Mouse (Mus musculus) forebrain, embryonic 11.5 days (tissue): ENCODE results near the gene Miip. TPM values are rescaled to one million over a fixed set of nuclear protein-coding genes. Genes with fewer than 3 reads are reported as not detected.

Experiments used
- ATAC-seq: fragments of 200-750 bp; cut with Nextera tagmentation; replicated peaks from 2 replicates; pipeline ENCODE4 v1.8.0; 2017; ENCODE audit warnings: moderate TSS enrichment; ENCODE audit not compliant: low FRiP score
- DNase-seq: peaks from one replicate; pipeline ENCODE4 v3.0.0-alpha.2; 2017; ENCODE audit warnings: low spot score
- H3K27ac ChIP-seq: fragments of 300-500 bp; sonication (generic); 2 replicates; pipeline ENCODE4 v1.5.1; 2014; ENCODE audit warnings: low read depth, low read length
- H3K27me3 ChIP-seq: fragments of 300-500 bp; sonication (generic); 2 replicates; pipeline ENCODE4 v1.6.1; 2014; ENCODE audit warnings: mild to moderate bottlenecking, low read length, mixed read lengths; ENCODE audit not compliant: control insufficient read depth, insufficient read depth
- H3K36me3 ChIP-seq: fragments of 300-500 bp; sonication (generic); 2 replicates; pipeline ENCODE4 v1.6.1; 2014; ENCODE audit warnings: mild to moderate bottlenecking, low read length, moderate library complexity, mixed read lengths; ENCODE audit not compliant: control insufficient read depth, insufficient read depth
- H3K4me1 ChIP-seq: fragments of 300-500 bp; sonication (generic); replicated peaks from 2 replicates; pipeline ENCODE4 v1.6.1; 2014; ENCODE audit warnings: low read length, mixed read lengths; ENCODE audit not compliant: control insufficient read depth, insufficient read depth
- H3K4me2 ChIP-seq: fragments of 300-500 bp; sonication (generic); 2 replicates; pipeline ENCODE4 v1.6.1; 2014; ENCODE audit warnings: low read depth, mild to moderate bottlenecking, low read length, moderate library complexity, mixed read lengths; ENCODE audit not compliant: severe bottlenecking
- H3K4me3 ChIP-seq: fragments of 300-500 bp; sonication (generic); 2 replicates; pipeline ENCODE4 v1.5.1; 2014; ENCODE audit warnings: low read depth, low read length
- H3K9ac ChIP-seq: fragments of 300-500 bp; sonication (generic); 2 replicates; pipeline ENCODE4 v1.6.1; 2014; ENCODE audit warnings: low read length
- H3K9me3 ChIP-seq: fragments of 300-500 bp; sonication (generic); 2 replicates; pipeline ENCODE4 v1.6.1; 2016; ENCODE audit warnings: low read length, mixed read lengths; ENCODE audit not compliant: control insufficient read depth
- WGBS: fragments of 180-500 bp; shearing (Covaris S2); extraction: QIAGEN DNeasy Blood & Tissue Kit; methylation state at CpG from one replicate; pipeline ENCODE4 v1.1.7; 2014; 5-methylcytosine and 5-hydroxymethylcytosine counted together
- polyA plus RNA-seq: library from polyadenylated mRNA; unstranded; fragments of >200 nt; fragmentation: Nextera tagmentation; extraction: Ambion mirVana; gene quantifications from 2 replicates; pipeline ENCODE4 v1.2.1, GENCODE M21; 2014

The Miip gene
- polyA plus RNA-seq, 1 experiment from 2014 or later, result 53.6 TPM

DNA sequence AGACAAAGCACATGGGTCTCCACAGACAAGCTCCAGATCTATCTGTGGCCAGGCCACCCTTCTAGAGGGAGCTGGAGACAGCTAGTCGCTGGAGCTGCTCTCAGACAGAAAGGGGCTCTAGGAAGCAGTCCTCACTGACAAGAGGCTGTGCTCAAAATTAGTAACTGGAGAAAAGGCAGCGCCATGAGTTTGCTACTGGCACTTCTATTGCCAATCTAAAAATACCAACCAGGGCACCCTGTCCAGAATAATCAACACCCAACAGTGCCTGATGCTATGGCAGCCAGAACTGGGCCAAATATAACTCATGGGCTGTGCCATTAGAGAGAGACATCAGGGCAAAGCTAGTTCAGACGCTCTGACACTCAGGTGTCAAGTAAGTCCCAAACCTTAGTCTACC is 28.7 kb upstream of the Miip start:
- H3K27me3 ChIP-seq, result no peaks in the 10 kb centered on the region
- ATAC-seq, result no peak
- no peaks in the 10 kb centered on the region for H3K9me3 ChIP-seq
- H3K36me3 ChIP-seq, result peaks cover 2% of the 10 kb centered on the region; the same call in 1 of the 2 replicates
- no peak overlapping the region for H3K4me2 ChIP-seq
- H3K4me3 ChIP-seq, result no peak overlapping the region
- H3K9ac ChIP-seq, result no peak overlapping the region
- DNase-seq, result no peak
- 82% methylated on average over 3 of the region's 3 CpGs for WGBS
- H3K27ac ChIP-seq, result no peak overlapping the region
- no peaks in the 10 kb centered on the region for H3K4me1 ChIP-seq

DNA sequence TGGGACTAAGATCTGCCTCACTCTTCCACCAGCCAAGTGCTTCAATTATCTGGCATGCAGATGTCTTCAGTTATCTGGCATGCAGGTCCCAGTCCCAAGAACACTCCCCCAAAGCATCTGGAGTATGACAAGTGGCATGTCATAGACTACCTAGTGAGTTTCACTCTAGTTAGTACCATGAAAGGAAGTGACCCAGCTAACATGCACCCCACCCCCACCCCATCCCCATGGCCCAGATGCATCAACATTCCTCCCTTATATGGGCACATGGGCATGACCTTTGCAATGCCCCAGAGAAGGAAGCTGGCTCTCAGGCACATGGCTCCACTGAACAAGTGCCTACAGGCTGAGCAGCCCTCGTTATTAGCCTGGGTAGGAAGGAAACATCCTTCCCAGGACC is 27.8 kb upstream of the Miip start:
- H3K36me3 ChIP-seq, result peaks cover 2% of the 10 kb centered on the region; the same call in 1 of the 2 replicates
- no peaks in the 10 kb centered on the region for H3K27me3 ChIP-seq
- H3K27ac ChIP-seq, result no peak overlapping the region
- ATAC-seq (no peak), DNase-seq (no peak)
- H3K9me3 ChIP-seq, result no peaks in the 10 kb centered on the region
- no peak overlapping the region for H3K9ac ChIP-seq
- no peak overlapping the region for H3K4me3 ChIP-seq
- WGBS, result 78% methylated on average over 1 of the region's 1 CpGs
- no peaks in the 10 kb centered on the region for H3K4me1 ChIP-seq
- no peak overlapping the region for H3K4me2 ChIP-seq

DNA sequence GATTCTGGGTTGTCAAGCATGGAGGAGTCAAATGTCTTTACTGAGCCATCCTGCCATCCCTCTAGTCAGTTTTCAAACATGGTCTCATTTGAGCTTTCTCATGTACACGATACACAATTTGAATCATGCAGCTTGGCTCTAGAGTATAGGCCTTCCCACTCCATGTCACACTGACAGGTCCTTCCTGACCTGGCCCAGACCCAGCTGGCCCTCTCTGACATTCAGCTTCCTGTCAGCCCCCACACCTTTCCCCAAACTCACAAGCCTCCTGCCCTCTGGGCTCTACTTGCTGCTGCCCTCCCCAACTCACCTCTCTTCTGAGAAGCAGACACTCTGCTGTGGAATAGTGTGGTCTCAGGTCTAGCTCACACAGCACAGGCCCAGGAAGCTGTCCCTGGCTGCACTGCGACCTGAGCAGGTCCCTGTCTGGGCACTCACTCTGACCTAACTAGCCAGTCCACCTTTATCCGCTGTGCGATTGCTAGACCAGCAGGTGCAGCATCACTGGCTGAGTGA is 27.3 kb upstream of the Miip start:
- H3K4me3 ChIP-seq, result no peak overlapping the region
- peaks cover 2% of the 10 kb centered on the region; the same call in 1 of the 2 replicates for H3K36me3 ChIP-seq
- no peaks in the 10 kb centered on the region for H3K27me3 ChIP-seq
- no peak overlapping the region for H3K9ac ChIP-seq
- no peaks in the 10 kb centered on the region for H3K4me1 ChIP-seq
- DNase-seq (no peak), ATAC-seq (no peak)
- no peak overlapping the region for H3K27ac ChIP-seq
- 92% methylated on average over 4 of the region's 4 CpGs for WGBS
- no peaks in the 10 kb centered on the region for H3K9me3 ChIP-seq
- no peak overlapping the region for H3K4me2 ChIP-seq

DNA sequence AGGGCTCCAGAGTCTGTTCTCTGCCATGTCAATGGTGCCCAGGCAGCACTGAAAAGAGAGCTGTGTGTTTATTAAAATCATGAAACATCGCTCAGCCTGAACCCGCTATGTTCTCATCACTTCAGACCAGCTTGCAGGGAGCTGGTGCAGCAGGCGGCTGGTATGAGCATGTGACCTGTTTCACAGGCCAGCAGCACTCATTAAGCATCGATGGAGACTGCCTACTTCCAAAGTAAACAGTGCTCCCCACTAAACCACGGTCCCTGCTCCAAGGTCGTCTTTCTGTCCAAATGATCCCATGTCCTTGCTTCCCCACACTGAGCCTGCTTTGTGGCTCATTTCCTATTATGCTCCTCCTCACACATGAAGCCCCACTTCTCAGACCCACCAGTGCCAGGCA is 21.7 kb upstream of the Miip start:
- no peak overlapping the region for H3K27ac ChIP-seq
- H3K4me3 ChIP-seq, result no peak overlapping the region
- no peak overlapping the region for H3K9ac ChIP-seq
- no peak overlapping the region for H3K4me2 ChIP-seq
- 94% methylated on average over 6 of the region's 6 CpGs for WGBS
- H3K36me3 ChIP-seq, result peaks cover 14% of the 10 kb centered on the region; the same call in 1 of the 2 replicates
- no peaks in the 10 kb centered on the region for H3K27me3 ChIP-seq
- DNase-seq (no peak), ATAC-seq (no peak)
- no peaks in the 10 kb centered on the region for H3K9me3 ChIP-seq
- H3K4me1 ChIP-seq, result no peaks in the 10 kb centered on the region

DNA sequence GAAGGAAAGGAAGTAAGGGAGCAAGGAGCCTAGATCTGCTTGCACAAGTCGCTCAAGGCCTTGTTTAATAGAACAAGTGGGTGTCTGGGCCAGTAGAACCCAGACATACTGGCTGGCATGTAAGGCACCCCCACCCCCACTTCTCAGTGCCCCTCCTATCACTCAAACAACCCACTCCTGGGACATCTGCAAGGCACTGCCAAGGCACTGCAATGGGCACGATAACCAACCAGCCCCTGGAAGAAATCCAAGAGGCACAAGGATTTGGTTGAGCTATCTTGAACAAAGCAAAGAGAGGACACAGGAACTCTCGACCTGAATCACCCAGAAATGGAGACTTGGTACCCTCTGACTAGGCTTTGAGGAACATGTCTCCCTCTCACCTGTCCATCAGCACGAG is 19.6 kb upstream of the Miip start:
- Histone ChIP-seq H3K36me3 (peaks cover 15% of the 10 kb centered on the region; the same call in 1 of the 2 replicates), H3K4me3 (no peak overlapping the region), H3K27me3 (no peaks in the 10 kb centered on the region), H3K27ac (no peak overlapping the region), H3K4me2 (no peak overlapping the region), H3K9ac (no peak overlapping the region), H3K4me1 (no peaks in the 10 kb centered on the region), H3K9me3 (no peaks in the 10 kb centered on the region)
- ATAC-seq, result no peak
- no peak for DNase-seq
- WGBS, result 88% methylated on average over 4 of the region's 4 CpGs

DNA sequence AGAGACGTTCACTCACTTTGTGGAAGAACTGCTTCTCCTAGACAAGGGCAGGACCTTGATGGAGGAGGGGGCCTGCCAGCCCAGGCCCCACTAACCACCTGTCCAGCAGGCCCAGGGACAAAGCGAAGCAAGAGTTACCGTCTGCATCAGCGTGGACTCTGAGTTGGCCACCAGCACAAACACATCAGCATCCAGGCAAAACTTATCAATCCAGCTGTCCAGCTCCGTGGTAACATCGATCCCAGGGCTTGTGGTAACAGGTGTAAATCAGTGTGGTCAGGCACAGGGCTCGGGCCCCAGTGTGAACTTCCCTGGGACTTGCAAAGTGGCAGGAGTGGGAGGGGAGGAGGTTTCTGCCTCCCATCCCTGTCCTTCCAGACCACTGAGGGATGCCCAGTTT is 18.7 kb upstream of the Miip start:
- no peak overlapping the region for H3K9ac ChIP-seq
- no peaks in the 10 kb centered on the region for H3K9me3 ChIP-seq
- no peak overlapping the region for H3K4me2 ChIP-seq
- H3K27me3 ChIP-seq, result no peaks in the 10 kb centered on the region
- ATAC-seq (no peak), DNase-seq (no peak)
- 94% methylated on average over 7 of the region's 7 CpGs for WGBS
- H3K27ac ChIP-seq, result no peak overlapping the region
- peaks cover 23% of the 10 kb centered on the region; the same call in 1 of the 2 replicates for H3K36me3 ChIP-seq
- H3K4me3 ChIP-seq, result no peak overlapping the region
- no peaks in the 10 kb centered on the region for H3K4me1 ChIP-seq

DNA sequence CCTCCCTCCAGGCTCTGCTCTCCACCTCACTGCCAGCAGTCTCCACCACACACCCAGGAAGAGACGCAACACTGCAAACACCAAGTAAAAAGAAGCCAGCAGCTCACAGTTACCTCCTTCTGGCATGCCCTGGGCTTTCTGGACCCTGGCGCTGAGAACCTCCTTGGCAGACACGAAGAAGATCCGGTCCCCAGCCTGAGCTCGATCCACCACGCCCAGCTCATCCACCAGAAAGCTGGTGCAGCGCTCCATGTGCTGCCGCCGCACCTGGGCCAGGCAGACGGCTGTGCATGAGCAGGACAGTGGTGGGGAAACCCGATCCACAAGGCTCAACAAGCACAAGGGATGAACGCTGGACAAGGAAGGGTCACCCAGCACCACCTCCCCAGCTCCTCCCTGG is 17.5 kb upstream of the Miip start:
- no peaks in the 10 kb centered on the region for H3K4me1 ChIP-seq
- no peaks in the 10 kb centered on the region for H3K9me3 ChIP-seq
- no peak overlapping the region for H3K4me2 ChIP-seq
- 93% methylated on average over 12 of the region's 12 CpGs for WGBS
- H3K27me3 ChIP-seq, result no peaks in the 10 kb centered on the region
- H3K27ac ChIP-seq, result no peak overlapping the region
- DNase-seq, result no peak
- peaks cover 29% of the 10 kb centered on the region; the same call in 1 of the 2 replicates for H3K36me3 ChIP-seq
- no peak overlapping the region for H3K9ac ChIP-seq
- ATAC-seq, result no peak
- H3K4me3 ChIP-seq, result no peak overlapping the region

DNA sequence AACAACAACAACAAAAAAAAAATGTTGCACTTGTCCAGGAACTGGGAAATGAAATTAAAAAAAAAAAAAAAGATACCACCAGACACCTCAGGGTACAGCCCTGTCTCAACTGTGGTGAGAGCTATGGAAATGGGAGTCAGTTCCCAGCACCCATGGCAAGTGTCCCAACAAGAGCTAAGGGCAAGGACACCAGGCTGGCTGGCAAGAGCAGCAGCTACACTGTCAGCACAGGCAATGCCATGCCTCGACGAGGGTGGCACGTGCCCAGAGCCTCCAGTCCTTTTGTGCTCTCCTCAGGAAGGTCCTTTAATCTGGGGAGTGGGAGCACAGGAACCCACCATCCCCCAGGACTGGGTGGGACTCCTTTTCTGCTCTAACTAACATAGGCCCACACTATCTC is 15.5 kb upstream of the Miip start:
- H3K36me3 ChIP-seq, result peaks cover 30% of the 10 kb centered on the region
- no peaks in the 10 kb centered on the region for H3K4me1 ChIP-seq
- H3K9me3 ChIP-seq, result no peaks in the 10 kb centered on the region
- no peak overlapping the region for H3K27ac ChIP-seq
- no peak for DNase-seq
- 87% methylated on average over 3 of the region's 3 CpGs for WGBS
- H3K9ac ChIP-seq, result no peak overlapping the region
- no peak overlapping the region for H3K4me2 ChIP-seq
- H3K4me3 ChIP-seq, result no peak overlapping the region
- no peak for ATAC-seq
- H3K27me3 ChIP-seq, result no peaks in the 10 kb centered on the region

DNA sequence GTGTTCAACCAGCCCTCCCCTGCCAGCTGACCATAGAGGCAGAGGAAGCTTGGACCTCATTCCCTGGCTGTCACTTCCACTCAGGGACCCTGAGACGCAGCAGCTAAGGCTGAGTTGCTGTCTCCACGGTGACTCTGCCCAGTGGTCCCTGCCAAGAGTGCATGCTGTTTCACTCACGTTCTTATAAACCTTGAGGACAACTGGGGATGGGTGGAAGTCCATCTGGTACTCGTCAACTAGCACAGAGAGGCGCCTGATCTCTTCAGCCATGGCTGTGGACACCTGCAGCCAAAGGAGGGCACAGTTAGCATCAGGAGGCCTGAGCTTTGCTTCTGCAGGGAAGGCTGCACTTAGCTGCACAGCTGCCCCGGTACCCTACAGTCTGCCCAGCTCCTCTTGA is 14.4 kb upstream of the Miip start:
- Histone ChIP-seq H3K9ac (no peak overlapping the region), H3K27ac (no peak overlapping the region), H3K27me3 (no peaks in the 10 kb centered on the region), H3K4me1 (no peaks in the 10 kb centered on the region), H3K4me3 (no peak overlapping the region), H3K36me3 (peaks cover 32% of the 10 kb centered on the region), H3K9me3 (no peaks in the 10 kb centered on the region), H3K4me2 (no peak overlapping the region)
- DNase-seq, result no peak
- 91% methylated on average over 6 of the region's 6 CpGs for WGBS
- no peak for ATAC-seq
